Mouse (Mus musculus): ENCODE data around the gene Cd34.

- TF ChIP-seq POLR2A (IDR thresholded peaks at IDR 0.05; ENCODE audit: insufficient read depth, low read depth, low read length) (no peak), CTCF (IDR thresholded peaks at IDR 0.05) (peak; percentile 43)
Observed at GRCm38 (mm10) chr1:194901826-194902225, 36.8 kb upstream of the Cd34 start.

All from heart, adult 2 months (tissue).